Mouse (Mus musculus): ENCODE data around the gene Hoxc8.

Hoxc8 gene

GRCm38 (mm10) chr15:102983716-102984115 is 6.7 kb upstream of the Hoxc8 start:
- DNase-seq (ENCODE audit: low spot score): no peak

GRCm38 (mm10) chr15:102984521-102984920 is 5.9 kb upstream of the Hoxc8 start:
- no peak for DNase-seq (ENCODE audit: low spot score)

- DNase-seq (ENCODE audit: low spot score): no peak
These were observed 5.5 kb upstream of the Hoxc8 start for GRCm38 (mm10) chr15:102984925-102985324.

GRCm38 (mm10) chr15:102987124-102987833 is 3.1 kb upstream of the Hoxc8 start:
- DNase-seq (ENCODE audit: low spot score): peak; percentile 83

- DNase-seq (ENCODE audit: low spot score): no peak
These were observed 2.3 kb upstream of the Hoxc8 start for GRCm38 (mm10) chr15:102988078-102988477.

GRCm38 (mm10) chr15:102991782-102992181 is 1.4 kb downstream of the Hoxc8 start:
- DNase-seq (ENCODE audit: low spot score): no peak

- no peak for DNase-seq (ENCODE audit: low spot score)
These were observed 1.8 kb downstream of the Hoxc8 start for GRCm38 (mm10) chr15:102992206-102992605.

- DNase-seq (ENCODE audit: low spot score): no peak
These were observed 2.5 kb downstream of the Hoxc8 start for GRCm38 (mm10) chr15:102992863-102993262.

- DNase-seq (ENCODE audit: low spot score): no peak
These were observed 6.1 kb downstream of the Hoxc8 start for GRCm38 (mm10) chr15:102996548-102996947.

GRCm38 (mm10) chr15:102997431-102997830 is 7.0 kb downstream of the Hoxc8 start:
- DNase-seq (ENCODE audit: low spot score): no peak

- DNase-seq (ENCODE audit: low spot score): peak; percentile 58
These were observed 7.5 kb downstream of the Hoxc8 start, which contains the start of gene Hoxc6 for GRCm38 (mm10) chr15:102997939-102998355. Gene Hoxc6, plus strand, starts transcription at chr15:102998257.

GRCm38 (mm10) chr15:102998608-102999182 is 8.3 kb downstream of the Hoxc8 start:
- no peak for DNase-seq (ENCODE audit: low spot score)

GRCm38 (mm10) chr15:102999183-102999831 is 8.9 kb downstream of the Hoxc8 start:
- DNase-seq (ENCODE audit: low spot score): peak; percentile 97

GRCm38 (mm10) chr15:102999955-103000354 is 9.5 kb downstream of the Hoxc8 start:
- DNase-seq (ENCODE audit: low spot score): peak; percentile 56

- no peak for DNase-seq (ENCODE audit: low spot score)
These were observed 10.1 kb downstream of the Hoxc8 start for GRCm38 (mm10) chr15:103000501-103000901.

GRCm38 (mm10) chr15:103001370-103001769 is 11.0 kb downstream of the Hoxc8 start:
- DNase-seq (ENCODE audit: low spot score): no peak

- DNase-seq (ENCODE audit: low spot score): no peak
These were observed 11.7 kb downstream of the Hoxc8 start for GRCm38 (mm10) chr15:103002156-103002555.

- no peak for DNase-seq (ENCODE audit: low spot score)
These were observed 12.5 kb downstream of the Hoxc8 start for GRCm38 (mm10) chr15:103002821-103003448.

- DNase-seq (ENCODE audit: low spot score): no peak
These were observed 14.9 kb downstream of the Hoxc8 start for GRCm38 (mm10) chr15:103005308-103005707.

GRCm38 (mm10) chr15:103005797-103006196 is 15.4 kb downstream of the Hoxc8 start:
- no peak for DNase-seq (ENCODE audit: low spot score)

GRCm38 (mm10) chr15:103006326-103006725 is 15.9 kb downstream of the Hoxc8 start:
- DNase-seq (ENCODE audit: low spot score): no peak

GRCm38 (mm10) chr15:103009265-103010111 is 19.1 kb downstream of the Hoxc8 start:
- no peak for DNase-seq (ENCODE audit: low spot score)

Data from ovary, adult 18-20 months (tissue).